Mouse (Mus musculus): ENCODE data around the gene Mesd. TPM values are rescaled to one million over a fixed set of nuclear protein-coding genes. Genes with fewer than 3 reads are reported as not detected.

The Mesd gene
- polyA plus RNA-seq, 2 experiments: 39.8 to 79.5 TPM

- no peak for ATAC-seq (ENCODE audit: low FRiP score, low read depth)
- H3K4me1 ChIP-seq (ENCODE audit: control insufficient read depth, insufficient read depth, low read length): no peaks in the 10 kb centered on the region
- 40% methylated on average over 3 of the region's 3 CpGs for WGBS
- no peak overlapping the region for H3K27ac ChIP-seq (replicated peaks; ENCODE audit: low read depth, low read length)
- H3K4me3 ChIP-seq (replicated peaks; ENCODE audit: low read length): no peak overlapping the region
- no peak overlapping the region for H3K9ac ChIP-seq (ENCODE audit: low read depth, low read length, severe bottlenecking)
- no peak for DNase-seq (ENCODE audit: low spot score)
- no peaks in the 10 kb centered on the region for H3K36me3 ChIP-seq (ENCODE audit: control insufficient read depth, insufficient read depth, low read length)
- no peaks in the 10 kb centered on the region for H3K9me3 ChIP-seq (ENCODE audit: control insufficient read depth, low read length)
- H3K4me2 ChIP-seq (replicated peaks; ENCODE audit: low read depth, low read length, severe bottlenecking): no peak overlapping the region
- no peaks in the 10 kb centered on the region for H3K27me3 ChIP-seq (ENCODE audit: control insufficient read depth, insufficient read depth, low read length)
- TF ChIP-seq POLR2A (IDR thresholded peaks at IDR 0.05; ENCODE audit: borderline replicate concordance, extremely low read depth, insufficient read depth, insufficient read length): no peak
These were observed 37.4 kb downstream of the Mesd start for GRCm38 (mm10) chr7:83921637-83922036.

DNA sequence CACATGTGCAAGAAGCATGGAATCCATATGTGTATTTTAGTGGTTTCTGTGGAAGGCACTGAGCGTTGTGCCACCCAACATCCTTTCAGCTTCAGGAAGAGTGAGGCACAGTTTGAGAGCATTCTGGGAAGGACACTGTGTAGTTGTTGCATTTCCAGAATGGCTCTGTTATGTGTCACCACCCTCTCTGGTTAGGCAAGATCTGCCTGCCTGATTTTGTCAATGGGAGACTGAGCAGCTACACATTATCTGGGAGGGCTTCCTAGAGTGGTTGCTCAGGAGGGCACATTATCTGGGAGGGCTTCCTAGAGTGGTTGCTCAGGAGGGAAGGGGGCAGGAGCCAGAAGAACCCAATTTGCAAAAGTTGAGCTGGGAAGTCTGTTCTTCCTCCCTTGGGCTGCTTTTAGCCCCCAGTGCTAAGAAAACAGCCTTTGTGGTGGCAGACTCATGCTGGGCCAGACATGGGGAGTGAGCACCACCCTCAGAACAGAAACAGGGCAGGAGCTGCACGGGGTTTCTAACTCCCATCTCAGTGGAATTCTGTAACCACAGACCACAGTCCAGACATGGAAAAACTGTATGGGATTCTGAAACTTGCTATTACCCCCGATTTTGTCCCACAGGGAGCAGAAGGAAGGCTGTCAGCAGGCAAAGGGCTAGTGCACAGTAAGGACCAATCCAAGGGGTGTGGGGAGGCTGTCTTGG lies 54.9 kb downstream of the Mesd start:
- no peak for TF ChIP-seq POLR2A (IDR thresholded peaks at IDR 0.05; ENCODE audit: borderline replicate concordance, extremely low read depth, insufficient read depth, insufficient read length)
- no peaks in the 10 kb centered on the region for H3K9me3 ChIP-seq (ENCODE audit: control insufficient read depth, low read length)
- H3K36me3 ChIP-seq (ENCODE audit: control insufficient read depth, insufficient read depth, low read length): no peaks in the 10 kb centered on the region
- H3K4me1 ChIP-seq (ENCODE audit: control insufficient read depth, insufficient read depth, low read length): no peaks in the 10 kb centered on the region
- no peak overlapping the region for H3K9ac ChIP-seq (ENCODE audit: low read depth, low read length, severe bottlenecking)
- H3K27ac ChIP-seq (replicated peaks; ENCODE audit: low read depth, low read length): no peak overlapping the region
- 50% methylated on average over 3 of the region's 3 CpGs for WGBS
- H3K4me2 ChIP-seq (replicated peaks; ENCODE audit: low read depth, low read length, severe bottlenecking): no peak overlapping the region
- ATAC-seq (ENCODE audit: low FRiP score, low read depth) (no peak), DNase-seq (ENCODE audit: low spot score) (no peak)
- H3K27me3 ChIP-seq (ENCODE audit: control insufficient read depth, insufficient read depth, low read length): no peaks in the 10 kb centered on the region
- H3K4me3 ChIP-seq (replicated peaks; ENCODE audit: low read length): no peak overlapping the region

DNA sequence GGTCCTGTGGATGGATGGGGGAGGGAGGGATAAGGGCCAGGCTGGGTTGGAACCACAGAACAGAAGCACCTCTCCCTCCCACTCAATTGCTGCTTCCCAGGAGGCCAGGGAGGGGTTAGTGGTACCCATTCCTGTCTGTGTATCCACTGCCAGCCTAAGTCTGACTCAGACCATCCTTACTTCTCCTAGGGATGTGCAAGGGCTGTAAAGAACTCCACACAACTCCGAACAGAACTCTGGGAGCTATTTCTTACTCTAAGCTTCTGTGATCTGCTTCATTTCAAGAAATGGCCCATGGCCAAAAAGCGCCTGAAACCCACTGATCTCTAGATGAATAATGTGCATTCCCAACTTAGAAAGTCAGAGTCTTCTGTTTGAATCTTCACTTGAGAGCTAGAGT lies 55.9 kb downstream of the Mesd start:
- no peak for TF ChIP-seq POLR2A (IDR thresholded peaks at IDR 0.05; ENCODE audit: borderline replicate concordance, extremely low read depth, insufficient read depth, insufficient read length)
- ATAC-seq (ENCODE audit: low FRiP score, low read depth) (no peak), DNase-seq (ENCODE audit: low spot score) (no peak)
- H3K36me3 ChIP-seq (ENCODE audit: control insufficient read depth, insufficient read depth, low read length): no peaks in the 10 kb centered on the region
- no peaks in the 10 kb centered on the region for H3K4me1 ChIP-seq (ENCODE audit: control insufficient read depth, insufficient read depth, low read length)
- H3K9ac ChIP-seq (ENCODE audit: low read depth, low read length, severe bottlenecking): no peak overlapping the region
- 68% methylated on average over 2 of the region's 2 CpGs for WGBS
- H3K27ac ChIP-seq (replicated peaks; ENCODE audit: low read depth, low read length): no peak overlapping the region
- no peaks in the 10 kb centered on the region for H3K9me3 ChIP-seq (ENCODE audit: control insufficient read depth, low read length)
- no peaks in the 10 kb centered on the region for H3K27me3 ChIP-seq (ENCODE audit: control insufficient read depth, insufficient read depth, low read length)
- no peak overlapping the region for H3K4me3 ChIP-seq (replicated peaks; ENCODE audit: low read length)
- H3K4me2 ChIP-seq (replicated peaks; ENCODE audit: low read depth, low read length, severe bottlenecking): no peak overlapping the region

GRCm38 (mm10) chr7:83941701-83942101 lies 57.4 kb downstream of the Mesd start:
- ATAC-seq (ENCODE audit: low FRiP score, low read depth): no peak
- H3K4me1 ChIP-seq (ENCODE audit: control insufficient read depth, insufficient read depth, low read length): no peaks in the 10 kb centered on the region
- no peaks in the 10 kb centered on the region for H3K36me3 ChIP-seq (ENCODE audit: control insufficient read depth, insufficient read depth, low read length)
- H3K4me2 ChIP-seq (replicated peaks; ENCODE audit: low read depth, low read length, severe bottlenecking): no peak overlapping the region
- H3K27ac ChIP-seq (replicated peaks; ENCODE audit: low read depth, low read length): no peak overlapping the region
- no peak for DNase-seq (ENCODE audit: low spot score)
- TF ChIP-seq POLR2A (IDR thresholded peaks at IDR 0.05; ENCODE audit: borderline replicate concordance, extremely low read depth, insufficient read depth, insufficient read length): no peak
- no peaks in the 10 kb centered on the region for H3K9me3 ChIP-seq (ENCODE audit: control insufficient read depth, low read length)
- H3K4me3 ChIP-seq (replicated peaks; ENCODE audit: low read length): no peak overlapping the region
- H3K27me3 ChIP-seq (ENCODE audit: control insufficient read depth, insufficient read depth, low read length): no peaks in the 10 kb centered on the region
- WGBS: 90% methylated on average over 8 of the region's 8 CpGs
- no peak overlapping the region for H3K9ac ChIP-seq (ENCODE audit: low read depth, low read length, severe bottlenecking)

GRCm38 (mm10) chr7:83948743-83949142 lies 64.5 kb downstream of the Mesd start:
- Histone ChIP-seq H3K4me1 (ENCODE audit: control insufficient read depth, insufficient read depth, low read length) (no peaks in the 10 kb centered on the region), H3K27me3 (ENCODE audit: control insufficient read depth, insufficient read depth, low read length) (no peaks in the 10 kb centered on the region), H3K4me3 (replicated peaks; ENCODE audit: low read length) (no peak overlapping the region), H3K9me3 (ENCODE audit: control insufficient read depth, low read length) (no peaks in the 10 kb centered on the region), H3K9ac (ENCODE audit: low read depth, low read length, severe bottlenecking) (no peak overlapping the region), H3K27ac (replicated peaks; ENCODE audit: low read depth, low read length) (no peak overlapping the region), H3K36me3 (ENCODE audit: control insufficient read depth, insufficient read depth, low read length) (no peaks in the 10 kb centered on the region), H3K4me2 (replicated peaks; ENCODE audit: low read depth, low read length, severe bottlenecking) (no peak overlapping the region)
- ATAC-seq (ENCODE audit: low FRiP score, low read depth) (no peak), DNase-seq (ENCODE audit: low spot score) (no peak)
- 65% methylated on average over 7 of the region's 7 CpGs for WGBS
- no peak for TF ChIP-seq POLR2A (IDR thresholded peaks at IDR 0.05; ENCODE audit: borderline replicate concordance, extremely low read depth, insufficient read depth, insufficient read length)
